Mouse (Mus musculus): ENCODE measurements around the gene Yipf4. TPM values are rescaled to one million over a fixed set of nuclear protein-coding genes. Genes with fewer than 3 reads are reported as not detected.

Yipf4 gene
- polyA plus RNA-seq, 1 experiment from 2014 or later = 67.3 TPM

DNA sequence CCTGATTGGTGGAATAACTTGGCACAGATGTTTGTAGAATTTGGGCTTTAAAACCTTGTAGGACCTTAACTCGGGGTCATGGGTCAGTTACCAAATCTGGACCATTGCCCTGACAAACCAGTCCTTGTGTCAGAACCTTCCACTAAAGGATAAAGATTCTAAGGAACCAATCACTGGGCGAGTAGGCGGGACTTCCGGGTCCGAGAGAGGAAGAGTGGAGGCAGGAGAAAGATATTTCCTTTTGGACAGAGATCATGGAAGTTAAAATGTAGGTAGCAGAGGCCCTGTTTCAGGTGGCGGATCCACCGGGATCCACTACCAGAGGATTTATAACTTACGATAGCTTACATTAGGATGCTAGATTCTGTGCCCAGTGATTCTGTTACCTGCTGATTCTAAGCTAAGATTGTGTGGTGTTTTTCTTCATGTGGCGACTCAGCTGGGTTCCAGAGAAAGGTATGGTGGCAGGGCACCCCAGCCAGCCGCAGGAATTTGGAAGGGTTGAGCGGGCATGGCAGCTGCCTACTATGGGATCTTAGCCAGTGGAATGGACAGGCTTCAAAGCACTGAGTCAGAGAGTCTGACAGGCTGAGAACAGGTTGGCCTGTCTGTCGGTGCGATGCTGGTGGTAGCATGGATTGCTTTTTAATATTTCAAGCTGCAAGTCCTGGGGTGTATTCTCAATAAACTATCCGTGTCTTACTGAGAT is 8.8 kb upstream of the Yipf4 start:
- 87% methylated on average over 14 of the region's 14 CpGs for WGBS
- ATAC-seq (ENCODE audit: low read depth) = no peak
- Histone ChIP-seq H3K9me3 (no peaks in the 10 kb centered on the region), H3K27ac (replicated peaks) (no peak overlapping the region), H3K4me2 (no peak overlapping the region), H3K9ac (no peak overlapping the region), H3K36me3 (no peaks in the 10 kb centered on the region), H3K4me1 (replicated peaks) (no peaks in the 10 kb centered on the region), H3K4me3 (no peak overlapping the region), H3K27me3 (no peaks in the 10 kb centered on the region)

DNA sequence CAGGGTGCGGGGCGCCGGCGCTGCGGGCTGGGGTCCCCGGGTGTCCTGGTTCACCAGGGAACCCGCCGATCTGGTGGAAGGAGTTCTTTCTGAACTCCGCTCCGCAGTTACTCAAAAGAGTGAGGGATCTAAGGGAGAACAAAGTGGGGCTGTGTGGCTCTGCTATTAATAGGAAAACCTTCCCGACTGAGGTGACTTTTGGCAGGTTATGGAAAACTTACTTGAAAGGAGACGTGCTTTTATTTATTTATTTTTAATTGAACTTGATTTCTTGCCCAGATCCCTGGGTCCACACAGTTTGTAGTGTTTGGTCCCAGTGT is 568 bp downstream of the Yipf4 start:
- Histone ChIP-seq H3K9ac (peak overlapping the region; percentile 94), H3K27me3 (no peaks in the 10 kb centered on the region), H3K4me2 (peak overlapping the region; percentile 69), H3K4me1 (replicated peaks) (peaks cover 15% of the 10 kb centered on the region), H3K27ac (replicated peaks) (peak overlapping the region; percentile 80), H3K9me3 (no peaks in the 10 kb centered on the region), H3K4me3 (peak overlapping the region; percentile 93), H3K36me3 (peaks cover 27% of the 10 kb centered on the region)
- WGBS = under 1% methylated on average over 12 of the region's 12 CpGs
- no peak for ATAC-seq (ENCODE audit: low read depth)

DNA sequence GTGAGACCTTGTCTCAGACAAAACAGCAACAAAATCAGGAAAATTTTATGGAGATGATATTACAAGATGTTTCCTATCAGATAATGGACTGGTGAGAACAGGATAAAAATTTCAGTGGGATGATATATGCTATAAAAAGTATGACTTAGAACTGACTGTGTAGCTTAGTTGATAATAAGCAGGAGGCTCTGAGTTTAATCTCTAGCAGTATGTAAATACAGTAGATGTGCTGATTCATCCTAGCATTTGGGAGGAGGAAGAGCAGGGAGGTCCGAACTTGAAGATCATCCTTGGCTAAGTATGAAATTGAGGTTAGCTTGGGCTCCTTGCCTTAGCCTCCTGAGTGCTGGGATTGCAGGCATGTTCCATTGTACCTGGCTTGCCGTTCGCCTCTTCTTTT is 2.3 kb downstream of the Yipf4 start:
- H3K4me3 ChIP-seq = no peak overlapping the region
- no peak overlapping the region for H3K9ac ChIP-seq
- H3K27me3 ChIP-seq = no peaks in the 10 kb centered on the region
- H3K4me1 ChIP-seq (replicated peaks) = peaks cover 15% of the 10 kb centered on the region
- no peak for ATAC-seq (ENCODE audit: low read depth)
- no peak overlapping the region for H3K27ac ChIP-seq (replicated peaks)
- H3K36me3 ChIP-seq = peaks cover 41% of the 10 kb centered on the region
- H3K4me2 ChIP-seq = no peak overlapping the region
- WGBS = 92% methylated on average over 3 of the region's 3 CpGs
- H3K9me3 ChIP-seq = no peaks in the 10 kb centered on the region

DNA sequence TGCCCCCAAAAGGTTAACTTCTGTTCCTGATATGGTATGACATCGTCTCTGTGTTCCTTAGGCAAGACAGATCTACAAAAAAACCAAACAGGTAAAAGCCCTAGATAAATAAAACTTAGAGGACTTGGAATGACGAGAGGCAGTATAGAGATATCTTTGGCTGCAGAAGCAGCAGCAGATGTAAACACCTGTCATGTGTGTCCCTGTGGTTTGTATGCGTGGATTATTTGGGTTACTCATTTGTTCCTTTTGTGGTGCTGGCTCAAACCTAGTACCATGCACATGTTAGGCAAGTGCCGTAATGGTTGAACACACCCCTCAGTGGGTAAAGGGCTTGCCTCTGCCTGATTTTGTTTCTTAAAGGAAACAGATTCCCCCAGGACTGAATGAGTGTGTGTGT is 10.9 kb downstream of the Yipf4 start:
- no peak for ATAC-seq (ENCODE audit: low read depth)
- WGBS = 95% methylated on average over 4 of the region's 4 CpGs
- H3K36me3 ChIP-seq = peaks cover 52% of the 10 kb centered on the region

DNA sequence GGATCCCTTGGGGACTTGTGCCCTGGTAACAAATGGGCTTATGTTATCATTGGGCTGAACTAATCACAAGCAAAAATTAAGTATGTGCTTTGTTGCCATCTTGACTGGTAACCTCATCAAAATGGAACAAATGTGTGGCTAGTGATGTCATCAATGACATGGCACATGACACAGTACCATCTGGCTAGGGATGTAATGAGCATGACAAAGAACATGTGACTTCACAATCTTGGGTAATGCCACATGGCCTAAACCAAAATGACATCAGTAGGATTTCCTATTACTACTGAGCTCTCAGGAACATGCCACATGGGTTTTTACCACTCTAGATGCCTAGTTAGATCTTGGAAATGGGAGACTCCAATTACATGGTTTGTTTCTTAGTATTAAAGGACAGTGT is 11.8 kb downstream of the Yipf4 start:
- no peak overlapping the region for H3K27ac ChIP-seq (replicated peaks)
- H3K4me2 ChIP-seq = no peak overlapping the region
- H3K4me1 ChIP-seq (replicated peaks) = no peaks in the 10 kb centered on the region
- H3K36me3 ChIP-seq = peaks cover 45% of the 10 kb centered on the region
- H3K9ac ChIP-seq = no peak overlapping the region
- no peak for ATAC-seq (ENCODE audit: low read depth)
- H3K4me3 ChIP-seq = no peak overlapping the region
- no peaks in the 10 kb centered on the region for H3K9me3 ChIP-seq
- H3K27me3 ChIP-seq = no peaks in the 10 kb centered on the region

More for the DNA sequence above, 10.9 kb downstream of the Yipf4 start:
- H3K4me2 ChIP-seq = no peak overlapping the region
- no peak overlapping the region for H3K27ac ChIP-seq (replicated peaks)
- no peaks in the 10 kb centered on the region for H3K9me3 ChIP-seq
- no peaks in the 10 kb centered on the region for H3K4me1 ChIP-seq (replicated peaks)
- no peak overlapping the region for H3K4me3 ChIP-seq
- no peak overlapping the region for H3K9ac ChIP-seq
- H3K27me3 ChIP-seq = no peaks in the 10 kb centered on the region

DNA sequence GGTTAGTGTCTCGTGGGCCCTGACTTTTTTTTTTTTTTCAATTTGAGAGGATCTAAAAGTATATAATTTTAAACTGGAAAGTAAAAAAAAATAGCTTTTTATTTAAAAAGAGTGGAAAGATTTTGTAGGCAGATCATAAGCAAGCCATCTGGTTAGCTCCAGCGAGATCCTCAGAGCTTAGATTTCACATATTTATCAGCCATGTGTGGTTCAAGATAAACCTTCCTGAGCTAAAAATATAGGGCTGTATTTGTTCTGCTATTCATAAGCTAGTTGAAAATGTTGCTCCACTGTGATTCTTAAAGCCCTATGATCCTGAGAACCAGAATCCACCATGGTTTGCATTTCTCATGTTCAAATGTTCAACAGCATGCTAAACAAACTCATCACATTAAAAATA is 18.6 kb downstream of the Yipf4 start:
- 83% methylated on average over 2 of the region's 2 CpGs for WGBS
- Histone ChIP-seq H3K27me3 (no peaks in the 10 kb centered on the region), H3K9me3 (no peaks in the 10 kb centered on the region), H3K9ac (no peak overlapping the region), H3K4me2 (no peak overlapping the region), H3K4me3 (no peak overlapping the region), H3K4me1 (replicated peaks) (no peaks in the 10 kb centered on the region), H3K36me3 (no peaks in the 10 kb centered on the region), H3K27ac (replicated peaks) (no peak overlapping the region)
- ATAC-seq (ENCODE audit: low read depth) = no peak

DNA sequence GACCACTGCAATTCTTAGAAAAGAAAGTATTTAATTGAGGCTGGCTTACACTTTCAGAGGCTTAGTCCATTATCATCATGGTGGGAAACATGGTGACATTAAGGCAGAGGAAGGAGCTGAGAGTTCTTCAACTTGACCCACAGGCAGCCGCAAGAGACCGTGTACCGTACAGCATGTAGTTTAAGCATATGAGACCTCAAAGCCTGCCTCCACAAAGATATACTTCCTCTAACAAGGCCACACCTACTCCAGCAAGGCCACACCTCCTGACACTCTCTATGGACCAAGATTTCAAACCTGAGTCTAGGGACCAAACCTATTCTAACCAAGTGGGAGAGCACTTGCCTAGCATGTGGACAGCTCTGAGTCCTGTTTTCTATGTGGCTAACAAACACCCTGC is 19.3 kb downstream of the Yipf4 start:
- H3K4me3 ChIP-seq = no peak overlapping the region
- H3K4me2 ChIP-seq = no peak overlapping the region
- no peak for ATAC-seq (ENCODE audit: low read depth)
- H3K36me3 ChIP-seq = no peaks in the 10 kb centered on the region
- H3K9me3 ChIP-seq = no peaks in the 10 kb centered on the region
- H3K9ac ChIP-seq = no peak overlapping the region
- WGBS = 84% methylated on average over 3 of the region's 3 CpGs
- no peaks in the 10 kb centered on the region for H3K27me3 ChIP-seq
- no peak overlapping the region for H3K27ac ChIP-seq (replicated peaks)
- no peaks in the 10 kb centered on the region for H3K4me1 ChIP-seq (replicated peaks)

DNA sequence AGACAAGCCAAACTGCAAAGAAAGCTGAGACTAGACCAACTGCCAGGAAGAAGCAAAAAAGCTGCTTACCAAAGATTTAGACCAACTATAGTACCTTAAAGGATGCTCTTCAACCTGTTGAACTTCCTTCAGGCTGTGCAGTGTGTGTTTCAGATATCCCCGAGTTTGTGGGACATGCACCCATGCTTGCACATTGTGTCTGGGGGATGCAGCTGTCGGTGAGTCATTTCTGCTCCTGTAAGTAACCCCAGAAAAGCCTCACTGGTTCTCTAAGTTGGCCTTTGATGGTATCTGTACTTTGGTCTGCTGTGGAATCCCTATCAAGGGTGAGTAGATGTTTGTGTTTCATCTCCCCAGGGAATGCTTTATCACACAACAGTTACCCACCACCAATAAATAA is 23.0 kb downstream of the Yipf4 start:
- no peak overlapping the region for H3K4me3 ChIP-seq
- H3K4me1 ChIP-seq (replicated peaks) = no peaks in the 10 kb centered on the region
- H3K27ac ChIP-seq (replicated peaks) = no peak overlapping the region
- no peaks in the 10 kb centered on the region for H3K27me3 ChIP-seq
- H3K9ac ChIP-seq = no peak overlapping the region
- 84% methylated on average over 2 of the region's 2 CpGs for WGBS
- no peak for ATAC-seq (ENCODE audit: low read depth)
- no peak overlapping the region for H3K4me2 ChIP-seq
- no peaks in the 10 kb centered on the region for H3K36me3 ChIP-seq
- H3K9me3 ChIP-seq = no peaks in the 10 kb centered on the region

DNA sequence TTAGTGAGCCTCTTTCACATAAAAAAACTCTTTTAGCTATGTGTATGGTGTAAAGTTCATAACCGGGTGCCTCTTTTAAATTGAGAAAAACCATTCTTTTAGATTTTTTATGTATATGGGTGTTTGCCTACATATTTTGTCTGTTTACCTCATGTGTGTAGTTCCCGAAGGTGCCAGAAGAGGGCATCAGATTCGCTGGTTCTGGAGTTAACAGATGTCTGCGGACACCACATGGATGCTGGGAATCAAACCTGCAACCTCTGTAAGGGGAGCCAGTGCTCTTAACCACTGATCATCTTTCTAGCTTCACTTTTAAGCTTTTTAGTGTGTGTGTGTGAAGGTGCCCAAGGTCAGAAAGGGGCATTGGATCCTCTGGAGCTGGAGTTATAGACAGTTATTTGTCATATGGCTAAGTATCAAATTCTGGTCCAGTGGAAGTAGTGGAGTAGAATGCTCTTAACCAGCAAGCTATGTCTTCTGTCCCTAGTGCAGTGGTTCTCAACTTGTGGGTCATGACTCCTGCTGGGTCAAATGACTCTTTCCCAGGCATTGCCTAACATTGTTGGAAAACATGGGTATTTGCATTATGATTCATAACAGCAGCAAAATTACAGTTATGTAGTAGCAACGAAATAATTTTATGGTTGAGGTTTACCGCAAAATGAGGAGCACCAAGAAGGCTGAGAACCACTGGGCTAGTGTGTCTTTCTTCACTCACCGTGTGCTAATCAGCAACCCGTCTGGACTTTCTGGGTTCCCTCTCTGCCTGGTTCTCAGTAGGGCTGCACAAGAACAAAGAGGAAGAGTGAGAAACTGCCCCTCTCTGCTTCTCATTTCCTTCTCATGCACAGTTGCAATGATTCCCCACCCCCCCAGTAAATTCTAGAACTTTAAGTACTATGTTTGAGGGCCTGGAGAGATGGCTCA is 33.8 kb downstream of the Yipf4 start:
- H3K27me3 ChIP-seq = no peaks in the 10 kb centered on the region
- H3K4me3 ChIP-seq = no peak overlapping the region
- H3K9me3 ChIP-seq = no peaks in the 10 kb centered on the region
- 84% methylated on average over 8 of the region's 8 CpGs for WGBS
- ATAC-seq (ENCODE audit: low read depth) = no peak
- H3K4me1 ChIP-seq (replicated peaks) = peaks cover 11% of the 10 kb centered on the region
- H3K27ac ChIP-seq (replicated peaks) = no peak overlapping the region
- H3K9ac ChIP-seq = no peak overlapping the region
- H3K4me2 ChIP-seq = no peak overlapping the region
- H3K36me3 ChIP-seq = no peaks in the 10 kb centered on the region

DNA sequence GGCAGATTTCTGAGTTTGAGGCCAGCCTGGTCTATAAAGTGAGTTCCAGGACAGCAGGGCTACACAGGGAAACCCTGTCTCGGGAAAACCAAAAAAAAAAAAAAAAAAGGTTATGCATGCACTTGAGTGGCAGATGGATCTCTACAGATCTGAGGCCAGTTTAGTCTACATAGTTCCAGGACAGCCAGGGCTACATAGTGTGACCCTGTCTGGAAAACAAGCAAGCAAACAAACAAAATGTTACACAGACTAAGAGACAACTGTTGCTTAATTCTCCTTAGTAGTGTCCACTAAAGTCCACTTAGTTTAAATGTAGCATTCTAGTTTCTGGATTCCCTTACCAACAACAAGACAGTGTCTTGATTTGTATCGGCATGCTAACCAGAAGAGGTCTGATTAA is 36.8 kb downstream of the Yipf4 start:
- no peaks in the 10 kb centered on the region for H3K36me3 ChIP-seq
- no peak overlapping the region for H3K4me2 ChIP-seq
- no peak overlapping the region for H3K27ac ChIP-seq (replicated peaks)
- ATAC-seq (ENCODE audit: low read depth) = no peak
- peaks cover 27% of the 10 kb centered on the region for H3K4me1 ChIP-seq (replicated peaks)
- H3K9ac ChIP-seq = no peak overlapping the region
- no peaks in the 10 kb centered on the region for H3K9me3 ChIP-seq
- no peak overlapping the region for H3K4me3 ChIP-seq
- no peaks in the 10 kb centered on the region for H3K27me3 ChIP-seq
- WGBS = 87% methylated on average over 2 of the region's 2 CpGs

DNA sequence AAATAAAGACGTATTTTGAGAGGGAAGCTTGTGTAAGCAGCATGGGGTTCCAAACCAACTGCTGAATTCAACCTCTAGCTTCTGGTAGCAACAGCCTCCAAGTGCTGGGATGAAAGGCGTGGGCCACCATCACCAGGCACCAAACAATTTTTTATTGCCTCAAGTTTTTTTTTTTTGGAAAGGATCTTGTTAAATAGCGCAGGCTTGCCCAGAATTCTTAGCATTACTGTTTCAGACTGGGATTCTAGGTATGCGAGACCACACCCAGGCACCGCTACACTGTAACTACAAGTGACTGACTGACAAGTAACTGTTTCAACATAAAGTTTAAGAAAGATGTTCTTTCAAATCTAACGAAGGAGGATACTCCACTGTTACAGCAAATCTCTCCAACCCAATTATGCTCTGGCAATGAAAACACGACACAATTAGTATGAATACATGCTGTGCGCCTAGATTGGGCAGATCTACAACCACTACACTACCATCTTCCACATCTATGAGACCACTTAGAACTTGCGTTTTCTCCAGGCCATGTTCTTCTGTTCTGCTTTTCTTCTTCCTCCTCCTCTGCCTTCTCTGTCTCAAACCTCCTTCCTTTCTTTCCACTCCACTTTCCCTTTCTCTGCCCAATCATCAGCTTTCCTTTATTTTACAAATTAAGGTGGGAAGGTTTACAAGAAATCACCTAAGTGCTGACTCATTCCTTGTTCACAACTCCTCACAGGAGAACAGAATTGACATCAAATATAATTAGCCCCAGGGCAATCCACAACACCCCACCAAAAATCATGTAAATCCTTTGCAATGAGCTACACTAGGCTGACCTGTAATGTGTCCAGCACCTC is 37.7 kb downstream of the Yipf4 start:
- peak; percentile 0; the same call in 1 of the 2 replicates for ATAC-seq (ENCODE audit: low read depth)
- WGBS = 89% methylated on average over 9 of the region's 9 CpGs
- Histone ChIP-seq H3K27ac (replicated peaks) (peak overlapping the region; percentile 97), H3K9ac (peak overlapping the region; percentile 79), H3K27me3 (no peaks in the 10 kb centered on the region), H3K4me2 (peak overlapping the region; percentile 62), H3K36me3 (no peaks in the 10 kb centered on the region), H3K9me3 (no peaks in the 10 kb centered on the region), H3K4me3 (peak overlapping the region; percentile 99), H3K4me1 (replicated peaks) (peaks cover 27% of the 10 kb centered on the region)

Measured in neural tube, embryonic 13.5 days (tissue).